Mouse (Mus musculus) CH12.LX (cell line): ENCODE measurements around the gene Amotl2. TPM values are rescaled to one million over a fixed set of nuclear protein-coding genes. Genes with fewer than 3 reads are reported as not detected.

Experiments used
- DNase-seq: peaks from one replicate; pipeline ENCODE4 v3.0.0-alpha.2; 2013; ENCODE audit errors: extremely low read depth
- H3K27ac ChIP-seq: 2 replicates; pipeline ENCODE4 v1.5.1; 2012; ENCODE audit warnings: low read depth, mild to moderate bottlenecking, control low read depth, moderate library complexity; ENCODE audit not compliant: insufficient read depth
- H3K27me3 ChIP-seq: replicated peaks from 2 replicates; pipeline ENCODE3; 2012; ENCODE audit warnings: inconsistent platforms
- H3K36me3 ChIP-seq, 2 experiments: replicated peaks in 1 of 2; 2 replicates each; pipeline versions ENCODE3 to v1.6.1; 2012; ENCODE audit warnings: inconsistent platforms in 1 of 2, low read length in 1 of 2, mild to moderate bottlenecking in 1 of 2, mixed read lengths in 1 of 2, moderate library complexity in 1 of 2; ENCODE audit not compliant: control insufficient read depth in 1 of 2, insufficient read depth in 1 of 2
- H3K4me1 ChIP-seq, 2 experiments: 2 replicates each; pipeline ENCODE4 v1.6.1; 2012; ENCODE audit warnings: inconsistent platforms in 1 of 2, moderate library complexity in 1 of 2; ENCODE audit not compliant: insufficient read depth in 2 of 2, control insufficient read depth in 1 of 2
- H3K4me2 ChIP-seq: 2 replicates; pipeline ENCODE4 v1.6.1; 2012; ENCODE audit warnings: low read depth, mild to moderate bottlenecking, control low read depth; ENCODE audit not compliant: poor library complexity, insufficient read depth, severe bottlenecking
- H3K4me3 ChIP-seq, 3 experiments: fragments of 150-350 bp in 1 of 3; sonication (generic) in 1 of 3; replicated peaks in 1 of 3; 2 replicates each; pipeline versions ENCODE3 to v1.5.1; 2011 to 2012; ENCODE audit warnings: low read depth in 2 of 3, low read length in 2 of 3, mild to moderate bottlenecking in 2 of 3, moderate library complexity in 2 of 3, control low read depth in 1 of 3, improper control_type of control experiment in 1 of 3, inconsistent platforms in 1 of 3, mixed read lengths in 1 of 3; ENCODE audit not compliant: poor library complexity in 1 of 3
- H3K79me2 ChIP-seq: replicated peaks from 2 replicates; pipeline ENCODE4 v1.6.1; 2012; ENCODE audit warnings: mild to moderate bottlenecking, moderate library complexity; ENCODE audit not compliant: control insufficient read depth, poor library complexity, insufficient read depth, severe bottlenecking; ENCODE audit errors: extremely low read depth
- H3K9ac ChIP-seq: 2 replicates; pipeline ENCODE4 v1.6.1; 2012; ENCODE audit warnings: low read depth, mild to moderate bottlenecking, control low read depth, moderate library complexity; ENCODE audit not compliant: insufficient read depth
- H3K9me3 ChIP-seq: replicated peaks from 2 replicates; pipeline ENCODE3; 2012; ENCODE audit warnings: low read length, inconsistent platforms, mixed read lengths
- BHLHE40 ChIP-seq: IDR thresholded peaks from 2 replicates; pipeline ENCODE4 v1.6.1; 2011; ENCODE audit warnings: mild to moderate bottlenecking, low read depth, low read length, improper control_type of control experiment
- CTCF ChIP-seq, 2 experiments: IDR thresholded peaks in 1 of 2; conservative IDR thresholded peaks in 1 of 2; 2 replicates each; pipeline ENCODE4 v1.5.1; 2011 to 2012; ENCODE audit warnings: low read depth in 2 of 2, low read length in 2 of 2, improper control_type of control experiment in 1 of 2, inconsistent platforms in 1 of 2, mild to moderate bottlenecking in 1 of 2, moderate library complexity in 1 of 2
- E2F4 ChIP-seq: IDR thresholded peaks from 2 replicates; pipeline ENCODE4 v1.6.1; 2011; ENCODE audit warnings: low read depth, low read length, improper control_type of control experiment; ENCODE audit not compliant: insufficient replicate concordance
- ELF1 ChIP-seq: IDR thresholded peaks from 2 replicates; pipeline ENCODE4 v1.6.1; 2014; ENCODE audit warnings: low read depth, mild to moderate bottlenecking, inconsistent platforms, low read length, improper control_type of control experiment
- EP300 ChIP-seq: IDR thresholded peaks from 2 replicates; pipeline ENCODE4 v1.6.1; 2011; ENCODE audit warnings: low read length, improper control_type of control experiment
- GABPA ChIP-seq: IDR thresholded peaks from 2 replicates; pipeline ENCODE4 v1.6.1; 2012; ENCODE audit warnings: low read depth, low read length, improper control_type of control experiment, inconsistent platforms; ENCODE audit not compliant: insufficient replicate concordance
- HCFC1 ChIP-seq: IDR thresholded peaks from 2 replicates; pipeline ENCODE4 v1.6.1; 2012; ENCODE audit warnings: low read depth, mild to moderate bottlenecking, inconsistent platforms, low read length, improper control_type of control experiment
- JUND ChIP-seq: conservative IDR thresholded peaks from 2 replicates; pipeline ENCODE4 v1.6.1; 2011; ENCODE audit warnings: low read depth, low read length, improper control_type of control experiment
- KAT2A ChIP-seq: IDR thresholded peaks from 2 replicates; pipeline ENCODE4 v1.6.1; 2012; ENCODE audit warnings: low read length, improper control_type of control experiment, inconsistent platforms; ENCODE audit not compliant: insufficient replicate concordance
- MAZ ChIP-seq: IDR thresholded peaks from 2 replicates; pipeline ENCODE4 v1.6.1; 2012; ENCODE audit warnings: low read depth, mild to moderate bottlenecking, inconsistent platforms, low read length, improper control_type of control experiment, moderate library complexity
- MEF2A ChIP-seq: IDR thresholded peaks from 2 replicates; pipeline ENCODE4 v1.6.1; 2014; ENCODE audit warnings: low read depth, mild to moderate bottlenecking, inconsistent platforms, low read length, improper control_type of control experiment, borderline replicate concordance
- NELFE ChIP-seq: IDR thresholded peaks from 2 replicates; pipeline ENCODE4 v1.6.1; 2011; ENCODE audit warnings: low read depth, low read length, improper control_type of control experiment
- POLR2A ChIP-seq: IDR thresholded peaks from 2 replicates; pipeline ENCODE4 v1.6.1; 2011; ENCODE audit warnings: low read depth, mild to moderate bottlenecking, improper control_type of control experiment, low read length
- POLR2AphosphoS2 ChIP-seq: IDR thresholded peaks from 2 replicates; pipeline ENCODE4 v1.6.1; 2011; ENCODE audit warnings: low read depth, low read length, improper control_type of control experiment
- RAD21 ChIP-seq: IDR thresholded peaks from 2 replicates; pipeline ENCODE4 v1.6.1; 2011; ENCODE audit warnings: low read depth, mild to moderate bottlenecking, low read length, improper control_type of control experiment, moderate library complexity
- RCOR1 ChIP-seq: conservative IDR thresholded peaks from 2 replicates; pipeline ENCODE4 v1.6.1; 2012; ENCODE audit warnings: low read depth, mild to moderate bottlenecking, inconsistent platforms, low read length, improper control_type of control experiment
- SIN3A ChIP-seq: IDR thresholded peaks from 2 replicates; pipeline ENCODE4 v1.6.1; 2012; ENCODE audit warnings: low read length, improper control_type of control experiment, inconsistent platforms
- TBP ChIP-seq: conservative IDR thresholded peaks from 2 replicates; pipeline ENCODE4 v1.6.1; 2011; ENCODE audit warnings: low read depth, low read length, improper control_type of control experiment
- UBTF ChIP-seq: IDR thresholded peaks from 2 replicates; pipeline ENCODE4 v1.6.1; 2012; ENCODE audit warnings: low read depth, mild to moderate bottlenecking, inconsistent platforms, low read length, improper control_type of control experiment, moderate library complexity
- dilution Hi-C: fragments of 300-500 bp; cut with MboI; formaldehyde crosslinking; loops from 2 replicates; pipeline ENCODE4 v1.14.3; 2020; ENCODE audit warnings: low sequenced_read_pairs; ENCODE audit not compliant: extremely low pct_unique_long_range_greater_than_20kb, extremely low pct_ligation_motif_present
- in situ Hi-C: fragments of 300-500 bp; cut with MboI; formaldehyde crosslinking; loops from 3 replicates; pipeline ENCODE4 v1.14.3; 2019; ENCODE audit warnings: low sequenced_read_pairs, low pct_ligation_motif_present, low pct_unique_long_range_greater_than_20kb, mixed read lengths
- polyA plus RNA-seq: library from polyadenylated mRNA; unstranded; fragments of >175 nt; gene quantifications from 2 replicates; pipeline ENCODE4 v1.2.1, GENCODE M21; 2012; ENCODE audit warnings: low read depth; ENCODE audit not compliant: insufficient read length
- total RNA-seq, 2 experiments: library from RNA; depleted of rRNA; stranded (reverse); fragments of 300-350 nt in 1 of 2; fragments of >200 nt in 1 of 2; gene quantifications; 2 replicates each; pipeline ENCODE4 v1.2.3; 2012 to 2014

Gene Amotl2
- total and polyA plus RNA-seq, 3 experiments: 0.08 TPM; not detected in 2

GRCm38 (mm10) chr9:102724942-102725341, 8.5 kb downstream of the Amotl2 start:
- Histone ChIP-seq H3K27ac (no peak overlapping the region), H3K4me2 (no peak overlapping the region), H3K79me2 (no peaks in the 10 kb centered on the region), H3K36me3 (no peaks in the 10 kb centered on the region), H3K9me3 (no peaks in the 10 kb centered on the region), H3K4me1 (no peaks in the 10 kb centered on the region), H3K9ac (no peak overlapping the region), H3K27me3 (peaks cover 77% of the 10 kb centered on the region), H3K4me3 (no peak overlapping the region)
- dilution Hi-C loops (no loop called here), in situ Hi-C loops (loop anchor here (5.0 kb wide), 1 partner anchor 52 kb away; no protein-coding TSS in a partner anchor)
- TF ChIP-seq POLR2A (no peak), UBTF (no peak), RCOR1 (no peak), E2F4 (no peak), MEF2A (no peak), GABPA (no peak), SIN3A (no peak), JUND (no peak), MAZ (no peak), KAT2A (no peak)
- DNase-seq: no peak

GRCm38 (mm10) chr9:102725958-102726654, 9.6 kb downstream of the Amotl2 start:
- no peaks in the 10 kb centered on the region for H3K36me3 ChIP-seq
- H3K27ac ChIP-seq: no peak overlapping the region
- no peaks in the 10 kb centered on the region for H3K9me3 ChIP-seq
- no peaks in the 10 kb centered on the region for H3K79me2 ChIP-seq
- H3K4me2 ChIP-seq: no peak overlapping the region
- dilution Hi-C loops (no loop called here), in situ Hi-C loops (no loop called here)
- peaks cover 75% of the 10 kb centered on the region for H3K27me3 ChIP-seq
- no peak overlapping the region for H3K4me3 ChIP-seq
- no peak overlapping the region for H3K9ac ChIP-seq
- no peak for TF ChIP-seq GABPA
- no peak for TF ChIP-seq HCFC1
- TF ChIP-seq POLR2AphosphoS2: no peak
- TF ChIP-seq KAT2A: no peak
- TF ChIP-seq BHLHE40: no peak
- TF ChIP-seq NELFE: no peak
- TF ChIP-seq ELF1: no peak
- no peak for TF ChIP-seq RAD21
- no peak for TF ChIP-seq EP300
- TF ChIP-seq TBP: no peak
- no peak for TF ChIP-seq CTCF (conservative IDR thresholded peaks at IDR 0.05 in 1 of 2, IDR thresholded peaks at IDR 0.05 in 1 of 2; ENCODE audit: low read depth in 2 of 2, low read length in 2 of 2)
- TF ChIP-seq JUND: no peak
- TF ChIP-seq RCOR1: no peak
- H3K4me1 ChIP-seq: peaks cover 3% of the 10 kb centered on the region in 2 experiments; a peak in 3 of 4 replicates
- no peak for DNase-seq
